Mouse (Mus musculus) lung, embryonic 14.5 days (tissue): ENCODE measurements around the gene M6pr. TPM values are rescaled to one million over a fixed set of nuclear protein-coding genes. Genes with fewer than 3 reads are reported as not detected.

Experiments
- ATAC-seq: fragments of 200-750 bp; cut with Nextera tagmentation; 2 replicates; pipeline ENCODE4 v1.8.0; 2017; ENCODE audit warnings: mild to moderate bottlenecking, moderate TSS enrichment, moderate library complexity; ENCODE audit not compliant: insufficient read depth
- DNase-seq: peaks from one replicate; pipeline ENCODE4 v3.0.0-alpha.2; 2015
- H3K27ac ChIP-seq: fragments of 300-500 bp; sonication (generic); 2 replicates; pipeline ENCODE4 v1.5.1; 2014; ENCODE audit warnings: low read depth, mild to moderate bottlenecking, moderate library complexity
- H3K27me3 ChIP-seq: fragments of 300-500 bp; sonication (generic); 2 replicates; pipeline ENCODE4 v1.6.1; 2014; ENCODE audit warnings: low read length, control low read depth; ENCODE audit not compliant: insufficient read depth
- H3K36me3 ChIP-seq: fragments of 300-500 bp; sonication (generic); 2 replicates; pipeline ENCODE4 v1.6.1; 2014; ENCODE audit warnings: control low read depth; ENCODE audit not compliant: insufficient read depth
- H3K4me1 ChIP-seq: fragments of 300-500 bp; sonication (generic); 2 replicates; pipeline ENCODE4 v1.6.1; 2014; ENCODE audit warnings: antibody characterized with exemption, control low read depth; ENCODE audit not compliant: insufficient read depth
- H3K4me2 ChIP-seq: fragments of 300-500 bp; sonication (generic); 2 replicates; pipeline ENCODE4 v1.6.1; 2014; ENCODE audit warnings: mild to moderate bottlenecking
- H3K4me3 ChIP-seq: fragments of 300-500 bp; sonication (generic); 2 replicates; pipeline ENCODE4 v1.5.1; 2014; ENCODE audit warnings: low read depth, low read length
- H3K9ac ChIP-seq: fragments of 300-500 bp; sonication (generic); 2 replicates; pipeline ENCODE4 v1.6.1; 2014
- H3K9me3 ChIP-seq: fragments of 300-500 bp; sonication (generic); 2 replicates; pipeline ENCODE4 v1.6.1; 2016; ENCODE audit warnings: low read depth, low read length, control low read depth
- CTCF ChIP-seq: IDR thresholded peaks from 2 replicates; pipeline ENCODE4 v1.5.1; 2016; ENCODE audit warnings: antibody characterized with exemption, low read depth
- WGBS: fragments of 180-500 bp; shearing (Covaris S2); extraction: QIAGEN DNeasy Blood & Tissue Kit; methylation state at CpG from one replicate; pipeline ENCODE4 v1.1.7; 2014; 5-methylcytosine and 5-hydroxymethylcytosine counted together
- polyA plus RNA-seq: library from polyadenylated mRNA; unstranded; fragments of >200 nt; fragmentation: Nextera tagmentation; extraction: Ambion mirVana; gene quantifications from 2 replicates; pipeline ENCODE4 v1.2.1, GENCODE M21; 2014

M6pr gene
- polyA plus RNA-seq, 1 experiment from 2014 or later, result 115 TPM

GRCm38 (mm10) chr6:122291735-122292134 is 16.8 kb upstream of the M6pr start:
- Histone ChIP-seq H3K9me3 (no peaks in the 10 kb centered on the region), H3K9ac (no peak overlapping the region), H3K4me3 (no peak overlapping the region), H3K4me1 (no peaks in the 10 kb centered on the region), H3K36me3 (no peaks in the 10 kb centered on the region), H3K27ac (no peak overlapping the region), H3K4me2 (no peak overlapping the region), H3K27me3 (no peaks in the 10 kb centered on the region)
- DNase-seq (no peak), ATAC-seq (no peak)
- TF ChIP-seq CTCF, result no peak
- WGBS, result 60% methylated on average over 3 of the region's 3 CpGs

GRCm38 (mm10) chr6:122292184-122292583 is 16.3 kb upstream of the M6pr start:
- DNase-seq (peak; percentile 55), ATAC-seq (no peak)
- no peaks in the 10 kb centered on the region for H3K4me1 ChIP-seq
- no peak overlapping the region for H3K4me3 ChIP-seq
- WGBS, result 46% methylated on average over 2 of the region's 2 CpGs
- H3K9ac ChIP-seq, result no peak overlapping the region
- no peak overlapping the region for H3K27ac ChIP-seq
- no peaks in the 10 kb centered on the region for H3K27me3 ChIP-seq
- no peak overlapping the region for H3K4me2 ChIP-seq
- H3K9me3 ChIP-seq, result no peaks in the 10 kb centered on the region
- H3K36me3 ChIP-seq, result no peaks in the 10 kb centered on the region
- no peak for TF ChIP-seq CTCF

- Histone ChIP-seq H3K9me3 (no peaks in the 10 kb centered on the region), H3K4me1 (no peaks in the 10 kb centered on the region), H3K36me3 (no peaks in the 10 kb centered on the region), H3K4me3 (no peak overlapping the region), H3K27me3 (no peaks in the 10 kb centered on the region), H3K4me2 (no peak overlapping the region), H3K27ac (no peak overlapping the region), H3K9ac (no peak overlapping the region)
- no peak for TF ChIP-seq CTCF
- DNase-seq (no peak), ATAC-seq (no peak)
- 91% methylated on average over 8 of the region's 8 CpGs for WGBS
Measured at GRCm38 (mm10) chr6:122293121-122293520, 15.4 kb upstream of the M6pr start.

- Histone ChIP-seq H3K4me1 (no peaks in the 10 kb centered on the region), H3K9ac (no peak overlapping the region), H3K27me3 (no peaks in the 10 kb centered on the region), H3K9me3 (no peaks in the 10 kb centered on the region), H3K36me3 (no peaks in the 10 kb centered on the region), H3K27ac (no peak overlapping the region), H3K4me2 (no peak overlapping the region), H3K4me3 (no peak overlapping the region)
- ATAC-seq, result no peak
- TF ChIP-seq CTCF, result no peak
- DNase-seq, result no peak
- WGBS, result 75% methylated on average over 9 of the region's 9 CpGs
Measured at GRCm38 (mm10) chr6:122293796-122294195, 14.7 kb upstream of the M6pr start.

- no peak for TF ChIP-seq CTCF
- H3K27me3 ChIP-seq, result no peaks in the 10 kb centered on the region
- WGBS, result 56% methylated on average over 3 of the region's 3 CpGs
- H3K4me3 ChIP-seq, result no peak overlapping the region
- no peak overlapping the region for H3K4me2 ChIP-seq
- H3K36me3 ChIP-seq, result no peaks in the 10 kb centered on the region
- DNase-seq (no peak), ATAC-seq (no peak)
- H3K9me3 ChIP-seq, result no peaks in the 10 kb centered on the region
- no peak overlapping the region for H3K27ac ChIP-seq
- H3K4me1 ChIP-seq, result no peaks in the 10 kb centered on the region
- H3K9ac ChIP-seq, result no peak overlapping the region
Measured at GRCm38 (mm10) chr6:122294290-122294689, 14.2 kb upstream of the M6pr start.

GRCm38 (mm10) chr6:122295242-122295641 is 13.3 kb upstream of the M6pr start:
- no peak for DNase-seq
- H3K9ac ChIP-seq, result no peak overlapping the region
- no peak overlapping the region for H3K27ac ChIP-seq
- no peaks in the 10 kb centered on the region for H3K4me1 ChIP-seq
- no peak for ATAC-seq
- 50% methylated on average over 9 of the region's 9 CpGs for WGBS
- H3K36me3 ChIP-seq, result no peaks in the 10 kb centered on the region
- no peak overlapping the region for H3K4me2 ChIP-seq
- no peaks in the 10 kb centered on the region for H3K9me3 ChIP-seq
- H3K27me3 ChIP-seq, result no peaks in the 10 kb centered on the region
- H3K4me3 ChIP-seq, result no peak overlapping the region
- TF ChIP-seq CTCF, result no peak

GRCm38 (mm10) chr6:122296918-122297278 is 11.6 kb upstream of the M6pr start:
- H3K4me2 ChIP-seq, result peak overlapping the region; percentile 67
- peak overlapping the region; percentile 52 for H3K9ac ChIP-seq
- H3K36me3 ChIP-seq, result no peaks in the 10 kb centered on the region
- no peaks in the 10 kb centered on the region for H3K9me3 ChIP-seq
- ATAC-seq (no peak), DNase-seq (no peak)
- no peaks in the 10 kb centered on the region for H3K27me3 ChIP-seq
- H3K27ac ChIP-seq, result no peak overlapping the region
- no peak for TF ChIP-seq CTCF
- H3K4me1 ChIP-seq, result no peaks in the 10 kb centered on the region
- 19% methylated on average over 3 of the region's 3 CpGs for WGBS
- H3K4me3 ChIP-seq, result peak overlapping the region; percentile 43
